Mouse (Mus musculus): ENCODE measurements around the gene Dgat2. TPM values are rescaled to one million over a fixed set of nuclear protein-coding genes. Genes with fewer than 3 reads are reported as not detected.

The Dgat2 gene
- polyA plus RNA-seq, 1 experiment from 2014 or later = 194 TPM

GRCm38 (mm10) chr7:99217338-99218074 is 35.0 kb upstream of the Dgat2 start:
- Histone ChIP-seq H3K4me1 (ENCODE audit: control insufficient read depth, low read depth, low read length) (peaks cover 2% of the 10 kb centered on the region), H3K4me3 (ENCODE audit: low read depth, low read length) (no peak overlapping the region), H3K4me2 (ENCODE audit: low read depth, low read length) (no peak overlapping the region), H3K27me3 (ENCODE audit: control insufficient read depth, insufficient read depth, low read depth, low read length) (no peaks in the 10 kb centered on the region), H3K27ac (ENCODE audit: low read length) (no peak overlapping the region), H3K36me3 (ENCODE audit: control insufficient read depth, insufficient read depth) (no peaks in the 10 kb centered on the region), H3K9ac (ENCODE audit: low read depth, low read length) (no peak overlapping the region), H3K9me3 (replicated peaks; ENCODE audit: control insufficient read depth, low read length) (no peaks in the 10 kb centered on the region)
- 54% methylated on average over 3 of the region's 3 CpGs for WGBS (ENCODE audit: insufficient replicate concordance)
- ATAC-seq (ENCODE audit: low read depth) = peak; percentile 80

- Histone ChIP-seq H3K27me3 (ENCODE audit: control insufficient read depth, insufficient read depth, low read depth, low read length) (no peaks in the 10 kb centered on the region), H3K4me3 (ENCODE audit: low read depth, low read length) (no peak overlapping the region), H3K9me3 (replicated peaks; ENCODE audit: control insufficient read depth, low read length) (no peaks in the 10 kb centered on the region), H3K27ac (ENCODE audit: low read length) (no peak overlapping the region), H3K9ac (ENCODE audit: low read depth, low read length) (no peak overlapping the region), H3K4me2 (ENCODE audit: low read depth, low read length) (no peak overlapping the region), H3K36me3 (ENCODE audit: control insufficient read depth, insufficient read depth) (no peaks in the 10 kb centered on the region), H3K4me1 (ENCODE audit: control insufficient read depth, low read depth, low read length) (peaks cover 2% of the 10 kb centered on the region)
- 52% methylated on average over 8 of the region's 8 CpGs for WGBS (ENCODE audit: insufficient replicate concordance)
- no peak for ATAC-seq (ENCODE audit: low read depth)
Measured at GRCm38 (mm10) chr7:99215347-99215855, 32.9 kb upstream of the Dgat2 start.

- Histone ChIP-seq H3K27ac (ENCODE audit: low read length) (no peak overlapping the region), H3K4me1 (ENCODE audit: control insufficient read depth, low read depth, low read length) (peaks cover 2% of the 10 kb centered on the region), H3K9me3 (replicated peaks; ENCODE audit: control insufficient read depth, low read length) (no peaks in the 10 kb centered on the region), H3K4me3 (ENCODE audit: low read depth, low read length) (no peak overlapping the region), H3K9ac (ENCODE audit: low read depth, low read length) (no peak overlapping the region), H3K36me3 (ENCODE audit: control insufficient read depth, insufficient read depth) (no peaks in the 10 kb centered on the region), H3K27me3 (ENCODE audit: control insufficient read depth, insufficient read depth, low read depth, low read length) (no peaks in the 10 kb centered on the region), H3K4me2 (ENCODE audit: low read depth, low read length) (no peak overlapping the region)
- 57% methylated on average over 10 of the region's 10 CpGs for WGBS (ENCODE audit: insufficient replicate concordance)
- ATAC-seq (ENCODE audit: low read depth) = no peak
Measured at GRCm38 (mm10) chr7:99214621-99215185, 32.2 kb upstream of the Dgat2 start.

- H3K27ac ChIP-seq (ENCODE audit: low read length) = no peak overlapping the region
- WGBS (ENCODE audit: insufficient replicate concordance) = 36% methylated on average over 2 of the region's 2 CpGs
- no peaks in the 10 kb centered on the region for H3K27me3 ChIP-seq (ENCODE audit: control insufficient read depth, insufficient read depth, low read depth, low read length)
- peaks cover 2% of the 10 kb centered on the region for H3K4me1 ChIP-seq (ENCODE audit: control insufficient read depth, low read depth, low read length)
- H3K36me3 ChIP-seq (ENCODE audit: control insufficient read depth, insufficient read depth) = no peaks in the 10 kb centered on the region
- no peak overlapping the region for H3K9ac ChIP-seq (ENCODE audit: low read depth, low read length)
- H3K4me3 ChIP-seq (ENCODE audit: low read depth, low read length) = no peak overlapping the region
- H3K9me3 ChIP-seq (replicated peaks; ENCODE audit: control insufficient read depth, low read length) = no peaks in the 10 kb centered on the region
- no peak overlapping the region for H3K4me2 ChIP-seq (ENCODE audit: low read depth, low read length)
- ATAC-seq (ENCODE audit: low read depth) = no peak
Measured at GRCm38 (mm10) chr7:99213686-99214085, 31.2 kb upstream of the Dgat2 start.

GRCm38 (mm10) chr7:99213056-99213455 is 30.5 kb upstream of the Dgat2 start:
- H3K27me3 ChIP-seq (ENCODE audit: control insufficient read depth, insufficient read depth, low read depth, low read length) = no peaks in the 10 kb centered on the region
- H3K4me3 ChIP-seq (ENCODE audit: low read depth, low read length) = no peak overlapping the region
- H3K9ac ChIP-seq (ENCODE audit: low read depth, low read length) = no peak overlapping the region
- H3K4me2 ChIP-seq (ENCODE audit: low read depth, low read length) = no peak overlapping the region
- H3K36me3 ChIP-seq (ENCODE audit: control insufficient read depth, insufficient read depth) = no peaks in the 10 kb centered on the region
- H3K27ac ChIP-seq (ENCODE audit: low read length) = no peak overlapping the region
- peaks cover 2% of the 10 kb centered on the region for H3K4me1 ChIP-seq (ENCODE audit: control insufficient read depth, low read depth, low read length)
- H3K9me3 ChIP-seq (replicated peaks; ENCODE audit: control insufficient read depth, low read length) = no peaks in the 10 kb centered on the region
- 50% methylated on average over 1 of the region's 1 CpGs for WGBS (ENCODE audit: insufficient replicate concordance)
- ATAC-seq (ENCODE audit: low read depth) = no peak

GRCm38 (mm10) chr7:99208704-99209103 is 26.2 kb upstream of the Dgat2 start:
- H3K27ac ChIP-seq (ENCODE audit: low read length) = no peak overlapping the region
- H3K36me3 ChIP-seq (ENCODE audit: control insufficient read depth, insufficient read depth) = no peaks in the 10 kb centered on the region
- 67% methylated on average over 4 of the region's 4 CpGs for WGBS (ENCODE audit: insufficient replicate concordance)
- H3K4me3 ChIP-seq (ENCODE audit: low read depth, low read length) = no peak overlapping the region
- peaks cover 2% of the 10 kb centered on the region; the same call in 1 of the 2 replicates for H3K4me1 ChIP-seq (ENCODE audit: control insufficient read depth, low read depth, low read length)
- no peaks in the 10 kb centered on the region for H3K27me3 ChIP-seq (ENCODE audit: control insufficient read depth, insufficient read depth, low read depth, low read length)
- ATAC-seq (ENCODE audit: low read depth) = no peak
- no peak overlapping the region for H3K9ac ChIP-seq (ENCODE audit: low read depth, low read length)
- no peaks in the 10 kb centered on the region for H3K9me3 ChIP-seq (replicated peaks; ENCODE audit: control insufficient read depth, low read length)
- H3K4me2 ChIP-seq (ENCODE audit: low read depth, low read length) = no peak overlapping the region

GRCm38 (mm10) chr7:99206364-99206763 is 23.8 kb upstream of the Dgat2 start:
- H3K27ac ChIP-seq (ENCODE audit: low read length) = peak overlapping the region; percentile 22
- H3K4me3 ChIP-seq (ENCODE audit: low read depth, low read length) = no peak overlapping the region
- no peaks in the 10 kb centered on the region for H3K9me3 ChIP-seq (replicated peaks; ENCODE audit: control insufficient read depth, low read length)
- H3K36me3 ChIP-seq (ENCODE audit: control insufficient read depth, insufficient read depth) = no peaks in the 10 kb centered on the region
- no peak overlapping the region for H3K9ac ChIP-seq (ENCODE audit: low read depth, low read length)
- 55% methylated on average over 7 of the region's 7 CpGs for WGBS (ENCODE audit: insufficient replicate concordance)
- no peaks in the 10 kb centered on the region for H3K27me3 ChIP-seq (ENCODE audit: control insufficient read depth, insufficient read depth, low read depth, low read length)
- H3K4me1 ChIP-seq (ENCODE audit: control insufficient read depth, low read depth, low read length) = peaks cover 2% of the 10 kb centered on the region; the same call in 1 of the 2 replicates
- H3K4me2 ChIP-seq (ENCODE audit: low read depth, low read length) = no peak overlapping the region
- peak; percentile 75 for ATAC-seq (ENCODE audit: low read depth)

GRCm38 (mm10) chr7:99202163-99202562 is 19.6 kb upstream of the Dgat2 start:
- Histone ChIP-seq H3K9ac (ENCODE audit: low read depth, low read length) (no peak overlapping the region), H3K4me2 (ENCODE audit: low read depth, low read length) (no peak overlapping the region), H3K4me3 (ENCODE audit: low read depth, low read length) (no peak overlapping the region), H3K9me3 (replicated peaks; ENCODE audit: control insufficient read depth, low read length) (no peaks in the 10 kb centered on the region), H3K27me3 (ENCODE audit: control insufficient read depth, insufficient read depth, low read depth, low read length) (no peaks in the 10 kb centered on the region), H3K36me3 (ENCODE audit: control insufficient read depth, insufficient read depth) (no peaks in the 10 kb centered on the region), H3K27ac (ENCODE audit: low read length) (no peak overlapping the region), H3K4me1 (ENCODE audit: control insufficient read depth, low read depth, low read length) (peaks cover 2% of the 10 kb centered on the region; the same call in 1 of the 2 replicates)
- 56% methylated on average over 7 of the region's 7 CpGs for whole genome bisulfite sequencing (ENCODE audit: insufficient replicate concordance)
- ATAC-seq (ENCODE audit: low read depth) = no peak

- WGBS (ENCODE audit: insufficient replicate concordance) = 38% methylated on average over 4 of the region's 4 CpGs
- Histone ChIP-seq H3K27ac (ENCODE audit: low read length) (peak overlapping the region; percentile 32; the same call in 1 of the 2 replicates), H3K36me3 (ENCODE audit: control insufficient read depth, insufficient read depth) (no peaks in the 10 kb centered on the region), H3K4me3 (ENCODE audit: low read depth, low read length) (no peak overlapping the region), H3K4me2 (ENCODE audit: low read depth, low read length) (no peak overlapping the region), H3K27me3 (ENCODE audit: control insufficient read depth, insufficient read depth, low read depth, low read length) (no peaks in the 10 kb centered on the region), H3K9ac (ENCODE audit: low read depth, low read length) (no peak overlapping the region), H3K9me3 (replicated peaks; ENCODE audit: control insufficient read depth, low read length) (no peaks in the 10 kb centered on the region), H3K4me1 (ENCODE audit: control insufficient read depth, low read depth, low read length) (no peaks in the 10 kb centered on the region; the same call in 1 of the 2 replicates)
- ATAC-seq (ENCODE audit: low read depth) = peak; percentile 67
Measured at GRCm38 (mm10) chr7:99200290-99200689, 17.8 kb upstream of the Dgat2 start.

All from liver, embryonic 16.5 days (tissue).